Mouse (Mus musculus): ENCODE measurements around the gene Msx3. TPM values are rescaled to one million over a fixed set of nuclear protein-coding genes. Genes with fewer than 3 reads are reported as not detected.

The Msx3 gene
- polyA plus RNA-seq, 1 experiment: 1.4 TPM

GRCm38 (mm10) chr7:140090601-140091000, 41.7 kb upstream of the Msx3 start:
- no peak for DNase-seq
- Histone ChIP-seq H3K27me3 (ENCODE audit: control insufficient read depth, insufficient read depth, low read length) (no peaks in the 10 kb centered on the region), H3K27ac (ENCODE audit: control insufficient read depth, insufficient read depth, low read length) (no peak overlapping the region), H3K4me1 (replicated peaks; ENCODE audit: control insufficient read depth, insufficient read depth, low read length) (no peaks in the 10 kb centered on the region), H3K4me3 (ENCODE audit: control insufficient read depth, insufficient read depth, low read length) (no peak overlapping the region), H3K36me3 (ENCODE audit: control insufficient read depth, insufficient read depth, low read length) (no peaks in the 10 kb centered on the region)
- WGBS: 87% methylated on average over 10 of the region's 10 CpGs
- no peak for TF ChIP-seq CTCF (IDR thresholded peaks at IDR 0.05; ENCODE audit: borderline replicate concordance, control insufficient read depth, extremely low read depth, insufficient read depth, low read length, poor library complexity)
- no peak for TF ChIP-seq POLR2A (IDR thresholded peaks at IDR 0.05; ENCODE audit: control insufficient read depth, extremely low read depth, insufficient read depth, low read length, poor library complexity)

GRCm38 (mm10) chr7:140082242-140082678, 33.4 kb upstream of the Msx3 start, which contains the start of gene Caly:
Gene Caly, minus strand, starts transcription at chr7:140082548.
- DNase-seq: peak; percentile 29
- peak; percentile 50; the same call in 1 of the 2 replicates for TF ChIP-seq CTCF (IDR thresholded peaks at IDR 0.05; ENCODE audit: borderline replicate concordance, control insufficient read depth, extremely low read depth, insufficient read depth, low read length, poor library complexity)
- TF ChIP-seq POLR2A (IDR thresholded peaks at IDR 0.05; ENCODE audit: control insufficient read depth, extremely low read depth, insufficient read depth, low read length, poor library complexity): no peak
- H3K4me3 ChIP-seq (ENCODE audit: control insufficient read depth, insufficient read depth, low read length): no peak within 1 kb of the TSS
- no peak within 1 kb of the TSS for H3K27ac ChIP-seq (ENCODE audit: control insufficient read depth, insufficient read depth, low read length)
- peaks cover 3% of the 10 kb centered on the region; the same call in 1 of the 2 replicates for H3K27me3 ChIP-seq (ENCODE audit: control insufficient read depth, insufficient read depth, low read length)
- no peaks in the 10 kb centered on the region for H3K36me3 ChIP-seq (ENCODE audit: control insufficient read depth, insufficient read depth, low read length)
- WGBS: 15% methylated on average over 18 of the region's 18 CpGs
- peaks cover 2% of the 10 kb centered on the region; the same call in 1 of the 2 replicates for H3K4me1 ChIP-seq (replicated peaks; ENCODE audit: control insufficient read depth, insufficient read depth, low read length)

GRCm38 (mm10) chr7:140081408-140082241, 32.7 kb upstream of the Msx3 start:
- WGBS: 33% methylated on average over 20 of the region's 20 CpGs
- H3K36me3 ChIP-seq (ENCODE audit: control insufficient read depth, insufficient read depth, low read length): no peaks in the 10 kb centered on the region
- no peak overlapping the region for H3K4me3 ChIP-seq (ENCODE audit: control insufficient read depth, insufficient read depth, low read length)
- DNase-seq: no peak
- peaks cover 3% of the 10 kb centered on the region; the same call in 1 of the 2 replicates for H3K27me3 ChIP-seq (ENCODE audit: control insufficient read depth, insufficient read depth, low read length)
- H3K4me1 ChIP-seq (replicated peaks; ENCODE audit: control insufficient read depth, insufficient read depth, low read length): peaks cover 2% of the 10 kb centered on the region; the same call in 1 of the 2 replicates
- no peak overlapping the region for H3K27ac ChIP-seq (ENCODE audit: control insufficient read depth, insufficient read depth, low read length)
- TF ChIP-seq POLR2A (IDR thresholded peaks at IDR 0.05; ENCODE audit: control insufficient read depth, extremely low read depth, insufficient read depth, low read length, poor library complexity) (no peak), CTCF (IDR thresholded peaks at IDR 0.05; ENCODE audit: borderline replicate concordance, control insufficient read depth, extremely low read depth, insufficient read depth, low read length, poor library complexity) (no peak)

GRCm38 (mm10) chr7:140080503-140081156, 31.7 kb upstream of the Msx3 start:
- Histone ChIP-seq H3K36me3 (ENCODE audit: control insufficient read depth, insufficient read depth, low read length) (no peaks in the 10 kb centered on the region), H3K4me3 (ENCODE audit: control insufficient read depth, insufficient read depth, low read length) (no peak overlapping the region), H3K27me3 (ENCODE audit: control insufficient read depth, insufficient read depth, low read length) (peaks cover 3% of the 10 kb centered on the region; the same call in 1 of the 2 replicates), H3K27ac (ENCODE audit: control insufficient read depth, insufficient read depth, low read length) (no peak overlapping the region), H3K4me1 (replicated peaks; ENCODE audit: control insufficient read depth, insufficient read depth, low read length) (peaks cover 2% of the 10 kb centered on the region; the same call in 1 of the 2 replicates)
- WGBS: 8% methylated on average over 24 of the region's 24 CpGs
- TF ChIP-seq CTCF (IDR thresholded peaks at IDR 0.05; ENCODE audit: borderline replicate concordance, control insufficient read depth, extremely low read depth, insufficient read depth, low read length, poor library complexity) (no peak), POLR2A (IDR thresholded peaks at IDR 0.05; ENCODE audit: control insufficient read depth, extremely low read depth, insufficient read depth, low read length, poor library complexity) (no peak)
- DNase-seq: peak; percentile 33

DNA sequence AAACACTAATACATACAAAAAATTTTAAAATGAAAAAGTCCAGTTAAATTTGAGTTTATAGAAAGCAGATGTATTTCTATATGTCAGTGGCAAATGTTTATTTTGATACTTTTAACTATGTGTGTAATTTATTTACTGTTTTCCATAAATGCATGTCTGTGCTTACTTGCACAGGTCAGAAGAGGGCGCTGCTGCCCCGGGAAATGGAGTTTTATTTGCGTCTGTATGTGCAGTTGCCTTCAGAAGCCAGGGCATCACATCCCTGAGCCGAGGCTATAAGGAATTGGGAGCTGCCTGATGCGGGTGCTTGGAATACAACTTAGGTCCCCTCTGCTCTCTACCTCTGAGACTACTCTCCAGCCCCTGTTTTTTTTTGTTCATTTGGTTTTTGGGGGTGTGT, 29.8 kb upstream of the Msx3 start:
- Histone ChIP-seq H3K36me3 (ENCODE audit: control insufficient read depth, insufficient read depth, low read length) (no peaks in the 10 kb centered on the region), H3K4me1 (replicated peaks; ENCODE audit: control insufficient read depth, insufficient read depth, low read length) (peaks cover 2% of the 10 kb centered on the region; the same call in 1 of the 2 replicates), H3K4me3 (ENCODE audit: control insufficient read depth, insufficient read depth, low read length) (no peak overlapping the region), H3K27ac (ENCODE audit: control insufficient read depth, insufficient read depth, low read length) (no peak overlapping the region), H3K27me3 (ENCODE audit: control insufficient read depth, insufficient read depth, low read length) (peaks cover 3% of the 10 kb centered on the region; the same call in 1 of the 2 replicates)
- 8% methylated on average over 5 of the region's 5 CpGs for WGBS
- TF ChIP-seq POLR2A (IDR thresholded peaks at IDR 0.05; ENCODE audit: control insufficient read depth, extremely low read depth, insufficient read depth, low read length, poor library complexity): no peak
- TF ChIP-seq CTCF (IDR thresholded peaks at IDR 0.05; ENCODE audit: borderline replicate concordance, control insufficient read depth, extremely low read depth, insufficient read depth, low read length, poor library complexity): no peak
- DNase-seq: peak; percentile 43

GRCm38 (mm10) chr7:140077698-140078097, 28.8 kb upstream of the Msx3 start:
- H3K27me3 ChIP-seq (ENCODE audit: control insufficient read depth, insufficient read depth, low read length): peaks cover 3% of the 10 kb centered on the region; the same call in 1 of the 2 replicates
- no peaks in the 10 kb centered on the region for H3K36me3 ChIP-seq (ENCODE audit: control insufficient read depth, insufficient read depth, low read length)
- H3K4me1 ChIP-seq (replicated peaks; ENCODE audit: control insufficient read depth, insufficient read depth, low read length): peaks cover 2% of the 10 kb centered on the region; the same call in 1 of the 2 replicates
- no peak overlapping the region for H3K4me3 ChIP-seq (ENCODE audit: control insufficient read depth, insufficient read depth, low read length)
- 60% methylated on average over 6 of the region's 6 CpGs for WGBS
- DNase-seq: no peak
- no peak for TF ChIP-seq POLR2A (IDR thresholded peaks at IDR 0.05; ENCODE audit: control insufficient read depth, extremely low read depth, insufficient read depth, low read length, poor library complexity)
- no peak overlapping the region for H3K27ac ChIP-seq (ENCODE audit: control insufficient read depth, insufficient read depth, low read length)
